Mouse (Mus musculus) adrenal gland, postnatal 25 days (tissue): Measurements from ENCODE around the gene Muc2. TPM values are rescaled to one million over a fixed set of nuclear protein-coding genes. Genes with fewer than 3 reads are reported as not detected.
"Not testable (repeated sequence)": the region's sequence is repeated elsewhere in the genome, so short reads cannot be mapped to it uniquely, and the experiment has no call there.

Experiments used
- DNase-seq: peaks from one replicate; pipeline ENCODE4 v3.0.0; 2021; ENCODE audit warnings: mixed read lengths
- long read RNA-seq: library from polyadenylated mRNA; stranded (forward); transcript quantifications from one replicate; pipeline ENCODE4 v2.0.0, GENCODE M21; 2021
- total RNA-seq: library from RNA; stranded (reverse); gene quantifications from 2 replicates; pipeline ENCODE4 v1.2.3, GENCODE M21; 2021

The Muc2 gene
- total RNA-seq = 0.24 TPM in 1 of 2 replicates, not detected in the other
- long read RNA-seq = 0 reads

DNA sequence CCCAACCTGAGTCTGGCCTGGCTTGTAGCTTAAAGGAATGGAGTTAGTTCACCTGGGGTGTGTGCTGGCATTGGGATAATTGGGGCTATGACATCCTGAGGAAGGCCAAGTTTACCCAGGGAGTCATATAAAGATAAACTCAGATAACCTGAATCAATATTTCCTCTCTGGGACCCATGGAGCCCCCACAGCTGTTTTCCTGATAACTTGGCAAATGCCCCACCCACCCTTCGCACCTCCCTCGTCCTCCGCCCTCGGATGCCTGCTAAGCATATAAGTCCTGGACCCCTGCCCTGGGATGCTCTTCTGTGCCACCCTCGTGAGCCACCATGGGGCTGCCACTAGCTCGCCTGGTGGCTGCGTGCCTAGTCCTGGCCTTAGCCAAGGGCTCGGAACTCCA lies at the start of gene Muc2:
TSS of gene Muc2 (plus strand) at position 301 of the 400 bp plus-strand sequence.
- DNase-seq = no peak

DNA sequence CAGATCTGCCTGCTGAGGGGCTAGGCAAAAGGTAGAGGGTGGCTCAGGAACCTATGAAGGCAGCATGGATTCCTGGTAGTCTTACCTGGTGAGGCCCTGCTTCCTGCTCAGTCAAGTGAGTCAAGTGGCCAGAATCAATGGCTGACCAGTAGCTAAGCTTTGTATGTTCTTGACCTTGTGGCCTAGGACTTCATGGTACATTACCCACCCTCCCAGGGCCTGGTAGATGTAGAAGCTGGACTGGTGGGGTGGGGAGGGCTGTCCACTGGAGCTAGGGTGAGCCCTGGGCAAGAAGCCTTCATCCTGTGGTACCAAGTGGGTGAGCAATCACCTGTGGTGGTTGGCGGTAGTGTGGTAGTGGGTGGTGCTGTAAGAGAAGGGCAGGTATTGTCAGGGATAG lies 47.8 kb upstream of the Muc2 start:
- DNase-seq = no peak

DNA sequence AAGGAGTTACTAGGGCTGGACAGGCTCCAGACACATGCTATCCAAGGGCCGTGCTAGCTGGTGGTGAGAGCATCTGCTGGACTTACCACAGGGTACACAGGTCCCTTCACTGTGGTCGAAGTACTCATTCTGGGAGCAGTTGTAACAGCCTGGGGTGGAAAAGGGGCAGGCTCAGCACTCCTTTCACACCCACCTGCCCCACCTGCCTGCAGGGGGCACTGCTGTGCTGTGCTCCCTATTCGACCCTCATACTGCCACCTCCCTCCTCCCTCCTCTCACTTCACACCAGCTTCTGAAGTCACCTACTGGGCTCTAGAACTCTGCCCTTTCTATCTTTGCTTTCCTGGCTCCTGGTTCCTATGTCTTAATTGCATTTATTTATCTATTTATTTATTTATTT lies 47.0 kb upstream of the Muc2 start:
- peak; percentile 22 for DNase-seq

DNA sequence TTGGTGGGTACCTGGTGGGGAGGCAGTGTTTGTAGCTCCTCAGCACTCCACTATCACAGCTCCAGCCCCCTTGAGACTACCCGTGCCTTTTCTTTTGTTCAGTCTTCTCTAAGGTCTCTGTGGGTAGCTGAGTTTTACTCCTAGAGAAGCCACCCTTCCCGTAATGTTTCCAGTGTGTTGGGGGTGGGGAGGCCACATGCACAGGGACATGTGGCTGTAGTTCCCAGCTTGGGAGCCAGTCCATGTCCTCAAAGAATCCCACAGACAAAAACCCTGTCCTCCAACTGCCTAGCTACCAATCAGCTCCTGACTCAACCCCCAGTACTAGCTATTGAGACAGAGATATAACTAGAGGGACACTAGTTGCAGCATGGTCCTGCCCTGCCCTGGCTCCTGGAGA lies 43.1 kb upstream of the Muc2 start:
- no peak for DNase-seq

DNA sequence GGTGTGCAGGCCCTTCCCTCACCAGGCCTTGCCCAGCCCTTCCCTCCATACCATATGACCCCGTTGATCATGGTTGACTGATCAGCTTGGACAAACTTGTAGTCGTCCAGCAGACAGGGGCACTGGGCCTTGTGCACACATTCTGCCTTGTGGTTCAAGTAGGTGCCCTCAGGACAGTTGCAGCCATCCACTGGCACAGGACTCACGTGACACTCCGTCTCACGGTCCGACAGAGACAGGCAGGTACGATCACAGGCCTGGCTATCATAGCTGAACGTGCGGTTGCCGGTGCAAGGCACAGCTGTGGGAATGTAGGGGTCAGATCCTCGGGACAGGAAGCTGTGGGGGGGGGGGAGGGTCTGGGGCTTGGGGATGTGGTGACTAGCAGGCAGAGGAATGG lies 42.3 kb upstream of the Muc2 start:
- no peak for DNase-seq

DNA sequence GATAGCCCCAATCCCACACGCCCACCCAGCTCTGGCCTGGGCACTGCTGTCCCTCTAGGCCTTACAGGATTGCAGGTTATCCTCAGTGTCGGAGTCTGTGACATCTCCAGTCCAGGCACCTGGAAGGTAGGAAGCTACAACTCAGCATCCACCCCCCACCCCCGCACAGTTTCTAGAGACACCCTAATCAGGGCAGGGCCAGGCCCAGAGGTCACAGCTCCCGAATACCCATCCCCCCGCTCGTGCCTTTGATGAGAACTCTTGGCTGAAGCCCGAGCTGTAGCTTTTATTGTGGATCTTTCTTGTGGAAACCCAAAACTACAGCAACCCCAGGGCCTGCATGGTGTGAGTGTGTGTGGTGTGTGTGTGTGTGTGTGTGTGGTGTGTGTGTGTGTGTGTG lies 37.9 kb upstream of the Muc2 start:
- DNase-seq = no peak

DNA sequence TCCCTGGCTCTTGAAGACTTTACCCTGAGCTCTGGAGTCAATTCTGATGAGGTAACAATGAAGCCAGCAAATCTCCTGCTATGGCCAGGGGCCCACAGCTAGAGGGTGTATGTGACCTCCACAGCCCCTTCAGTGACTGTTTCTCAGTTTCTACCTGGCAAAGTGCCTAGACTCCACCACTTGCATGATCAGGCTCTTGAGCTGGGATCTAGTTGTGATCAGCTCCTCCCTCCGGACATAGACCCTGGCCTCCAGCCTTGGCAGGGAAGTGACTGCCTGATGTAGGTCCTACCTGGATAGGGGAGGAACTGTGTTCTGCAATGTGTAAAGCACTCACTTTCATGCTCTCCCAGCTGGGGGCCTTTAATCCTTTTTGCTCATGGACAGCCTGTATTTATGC lies 29.8 kb upstream of the Muc2 start:
- no peak for DNase-seq

DNA sequence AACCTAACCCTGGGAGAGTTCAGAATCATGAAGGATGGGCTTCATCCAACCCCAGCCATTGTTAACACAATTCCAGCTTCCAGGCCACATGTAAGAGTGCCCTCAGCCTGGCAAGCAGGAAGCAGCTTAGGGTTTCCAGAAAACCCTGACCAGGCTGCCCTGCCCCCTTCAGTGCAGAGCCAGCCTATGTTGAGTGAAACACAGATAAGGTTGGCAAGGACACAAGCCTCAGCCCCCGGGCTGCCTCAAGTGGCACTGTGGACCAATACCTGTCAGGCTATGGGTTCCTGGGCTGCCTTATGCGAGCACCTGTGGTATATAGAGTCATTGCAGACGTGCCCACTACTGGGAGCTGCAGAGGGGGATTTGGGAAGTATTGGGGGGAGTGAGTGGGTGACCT lies 28.7 kb upstream of the Muc2 start:
- DNase-seq = no peak

DNA sequence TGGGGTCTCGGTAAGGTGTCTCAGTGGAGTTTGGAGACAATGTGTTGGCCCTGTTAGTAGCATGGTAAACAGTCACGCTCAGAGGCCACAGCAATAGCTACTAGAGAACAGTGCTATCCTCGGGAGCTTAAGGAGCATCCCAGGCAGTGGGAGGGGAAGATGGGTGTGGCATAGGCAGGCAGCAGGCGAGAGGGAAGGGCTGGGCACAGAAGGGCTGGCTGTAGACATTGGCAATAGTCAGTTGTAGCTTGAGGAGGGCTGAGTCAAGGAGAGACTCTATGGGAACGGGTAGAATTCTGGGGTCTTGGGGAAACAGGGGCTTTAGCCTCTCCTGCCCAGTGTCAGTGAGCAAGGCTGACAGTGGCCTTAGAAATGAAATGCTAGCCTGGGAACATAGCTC lies 27.9 kb upstream of the Muc2 start:
- DNase-seq = no peak

DNA sequence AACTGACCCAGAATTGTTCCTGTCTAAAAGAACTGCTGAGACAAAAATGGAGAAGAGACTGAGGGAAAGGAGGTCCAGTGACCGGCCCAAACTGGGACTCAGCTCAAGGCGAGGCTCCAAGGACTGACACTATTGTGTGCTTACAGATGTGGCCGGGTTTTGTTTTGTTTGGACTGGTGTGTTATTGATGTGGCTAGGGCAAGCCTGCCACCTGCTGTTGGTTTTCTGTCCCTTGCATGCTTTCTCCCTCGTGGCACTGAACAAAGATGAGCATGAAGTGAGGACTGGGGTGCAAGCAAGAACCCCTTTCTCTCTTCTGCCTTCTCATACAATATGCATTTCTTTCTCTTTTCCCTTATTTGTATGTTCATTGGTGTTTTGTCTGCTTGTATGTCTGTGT lies 23.9 kb upstream of the Muc2 start:
- DNase-seq = peak; percentile 40

DNA sequence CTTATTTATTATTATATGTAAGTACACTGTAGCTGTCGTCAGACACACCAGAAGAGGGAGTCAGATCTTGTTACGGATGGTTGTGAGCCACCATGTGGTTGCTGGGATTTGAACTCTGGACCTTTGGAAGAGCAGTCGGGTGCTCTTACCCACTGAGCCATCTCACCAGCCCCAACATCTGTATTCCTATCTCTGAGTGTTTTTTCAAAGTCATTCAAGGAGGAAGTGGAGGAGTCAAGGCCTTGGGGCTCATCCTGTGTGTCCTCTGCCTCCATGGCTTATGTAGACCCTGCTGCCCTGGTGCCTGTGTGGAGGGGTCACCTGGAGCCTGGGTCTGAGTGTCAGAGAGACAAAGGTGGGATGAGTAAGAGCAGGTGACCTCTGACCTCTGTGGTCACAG lies 21.0 kb upstream of the Muc2 start:
- DNase-seq = not testable (repeated sequence)

DNA sequence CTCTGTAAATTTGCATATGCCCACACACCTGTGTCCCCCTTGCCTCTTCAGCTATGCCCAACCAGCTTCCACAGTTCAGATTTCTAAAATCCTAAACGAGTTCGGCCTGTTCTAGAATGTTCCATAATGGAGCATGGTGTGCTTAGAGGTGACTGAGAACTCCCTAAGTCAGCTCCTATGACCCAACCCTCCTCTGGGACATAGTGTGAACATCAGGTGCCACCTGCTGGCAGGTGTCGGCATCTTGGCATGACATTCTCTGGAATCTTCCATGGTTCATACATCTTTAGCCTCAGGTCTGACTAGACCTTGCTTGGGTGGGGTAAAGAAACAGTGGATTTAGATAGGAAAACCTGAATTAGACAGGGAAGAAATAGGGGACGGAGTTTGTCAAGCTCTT lies 19.1 kb upstream of the Muc2 start:
- DNase-seq = no peak

DNA sequence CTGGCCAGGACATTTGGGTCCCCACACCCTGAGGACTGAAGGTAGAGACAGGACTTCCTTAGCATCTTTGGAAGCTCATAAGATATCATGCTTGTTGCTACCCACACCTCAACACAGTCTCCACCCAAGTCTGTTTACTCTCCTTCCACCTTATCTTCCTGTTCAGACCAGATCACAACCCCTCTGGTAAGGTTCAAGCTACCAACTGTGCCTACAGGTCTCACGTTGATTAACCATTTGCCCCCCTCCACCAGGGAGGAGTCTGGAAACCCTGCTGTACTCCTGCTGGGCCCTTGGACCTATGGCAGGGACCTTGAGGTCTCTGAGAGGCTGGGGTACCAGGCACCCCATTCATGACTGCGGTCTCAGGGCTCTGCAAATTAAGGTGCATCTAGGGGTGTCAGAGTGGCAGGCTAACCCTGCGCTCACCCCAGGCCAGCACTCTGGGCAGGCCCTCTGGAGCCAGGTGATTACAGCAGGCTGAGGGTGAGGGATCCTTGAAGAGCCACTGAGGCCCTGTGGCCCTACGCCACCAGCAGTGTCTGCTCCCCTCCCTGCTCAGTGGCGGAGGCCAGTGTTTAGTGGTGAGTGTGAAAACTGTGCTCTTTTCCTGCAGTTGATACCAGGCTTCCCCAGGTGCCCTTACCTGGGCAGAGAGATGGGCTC lies 18.4 kb upstream of the Muc2 start:
- DNase-seq = no peak

DNA sequence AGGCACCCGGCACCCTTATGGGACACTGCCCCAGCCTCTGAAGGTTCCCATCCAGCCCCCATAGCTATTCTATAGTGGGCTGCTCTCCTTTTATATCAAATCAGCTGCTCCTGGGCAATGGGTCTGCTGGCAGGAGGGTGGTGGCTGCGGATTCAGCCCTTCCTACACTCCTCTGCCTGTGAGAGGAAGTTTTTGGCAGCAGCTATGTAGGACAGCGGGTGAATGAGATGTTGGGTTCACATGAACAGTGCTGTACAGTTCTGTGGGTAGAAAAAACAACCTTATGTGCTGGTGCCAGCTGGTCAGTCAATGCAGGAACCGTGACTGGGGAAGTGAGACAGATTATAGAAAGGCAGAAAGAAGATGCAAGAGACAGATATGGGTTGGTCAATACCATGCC lies 11.2 kb upstream of the Muc2 start:
- DNase-seq = no peak

DNA sequence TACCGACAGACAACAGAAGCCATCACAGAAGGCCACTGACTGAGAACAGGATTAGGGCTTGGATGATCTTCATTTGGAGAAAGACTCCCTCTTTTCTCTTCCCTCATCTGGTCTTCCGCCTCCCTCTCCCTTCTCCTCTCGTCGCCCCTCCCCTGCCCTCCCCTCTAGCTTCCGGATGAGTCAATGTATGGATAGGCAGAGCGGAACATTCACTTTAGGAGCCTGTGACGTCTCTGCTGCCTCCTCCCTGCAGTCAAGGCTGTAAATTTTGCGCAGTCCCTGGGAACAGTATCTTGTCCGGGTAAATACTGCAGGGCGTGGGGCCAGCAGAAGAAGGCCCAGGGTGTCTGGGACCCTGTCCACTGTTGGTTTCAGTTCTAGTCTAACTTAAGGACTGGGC lies 2.8 kb upstream of the Muc2 start:
- DNase-seq = no peak

DNA sequence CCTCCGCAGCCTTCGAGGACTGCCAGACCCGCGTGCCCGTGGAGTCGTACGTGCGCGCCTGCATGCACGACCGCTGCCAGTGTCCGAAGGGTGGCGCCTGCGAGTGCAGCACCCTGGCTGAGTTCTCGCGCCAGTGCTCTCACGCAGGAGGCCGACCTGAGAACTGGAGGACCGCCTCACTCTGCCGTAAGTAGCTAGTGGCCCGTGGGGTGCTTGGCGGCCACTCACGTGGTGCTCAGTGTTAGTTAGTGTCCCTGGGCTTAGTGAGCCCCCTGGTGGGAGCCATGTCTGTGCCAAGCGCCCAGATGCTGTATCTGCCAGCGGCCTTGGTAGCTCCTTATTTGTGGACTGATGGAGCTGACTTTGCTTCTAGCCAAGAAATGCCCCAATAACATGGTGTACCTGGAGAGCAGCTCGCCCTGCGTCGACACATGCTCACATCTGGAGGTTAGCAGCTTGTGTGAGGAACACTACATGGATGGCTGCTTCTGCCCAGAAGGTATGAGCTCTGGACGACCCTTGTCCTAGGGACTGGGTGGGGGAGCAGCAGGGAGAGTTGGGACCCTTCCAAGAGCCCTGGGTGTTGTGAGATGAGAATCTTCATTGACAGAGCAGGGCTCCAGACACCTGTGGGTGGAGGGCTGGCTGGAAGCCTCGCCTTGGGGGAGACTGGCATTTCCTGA lies 3.6 kb downstream of the Muc2 start:
- DNase-seq = peak; percentile 17

DNA sequence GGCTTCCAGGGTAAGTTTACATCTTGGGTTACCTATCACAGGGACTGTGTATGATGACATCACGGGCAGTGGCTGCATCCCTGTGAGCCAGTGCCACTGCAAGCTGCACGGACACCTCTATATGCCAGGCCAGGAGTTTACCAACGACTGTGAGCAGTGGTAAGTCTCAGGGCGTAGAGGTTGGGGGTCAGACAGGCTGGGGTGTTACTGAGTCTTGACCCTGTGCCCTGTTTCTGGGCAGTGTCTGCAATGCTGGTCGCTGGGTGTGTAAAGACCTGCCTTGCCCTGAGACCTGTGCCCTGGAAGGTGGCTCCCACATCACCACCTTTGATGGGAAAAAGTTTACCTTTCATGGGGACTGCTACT lies 4.1 kb downstream of the Muc2 start:
- DNase-seq = no peak

DNA sequence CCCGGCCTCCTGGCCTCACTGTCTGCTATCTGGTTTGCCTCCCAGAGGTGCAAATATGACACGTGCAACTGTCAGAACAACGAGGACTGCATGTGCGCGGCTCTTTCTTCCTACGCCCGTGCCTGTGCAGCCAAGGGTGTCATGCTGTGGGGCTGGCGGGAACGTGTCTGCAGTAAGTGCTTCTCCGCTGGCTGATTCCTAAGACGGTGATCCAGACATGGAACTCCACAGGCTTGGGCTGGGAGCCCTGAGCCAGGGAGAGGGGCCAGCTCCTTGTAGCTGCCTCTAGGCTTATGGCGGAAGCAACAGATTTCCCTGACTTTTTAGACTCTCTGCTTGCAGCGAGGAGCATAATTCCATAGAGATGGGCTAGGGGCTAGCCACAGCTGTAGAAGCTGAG lies 6.4 kb downstream of the Muc2 start:
- DNase-seq = no peak

DNA sequence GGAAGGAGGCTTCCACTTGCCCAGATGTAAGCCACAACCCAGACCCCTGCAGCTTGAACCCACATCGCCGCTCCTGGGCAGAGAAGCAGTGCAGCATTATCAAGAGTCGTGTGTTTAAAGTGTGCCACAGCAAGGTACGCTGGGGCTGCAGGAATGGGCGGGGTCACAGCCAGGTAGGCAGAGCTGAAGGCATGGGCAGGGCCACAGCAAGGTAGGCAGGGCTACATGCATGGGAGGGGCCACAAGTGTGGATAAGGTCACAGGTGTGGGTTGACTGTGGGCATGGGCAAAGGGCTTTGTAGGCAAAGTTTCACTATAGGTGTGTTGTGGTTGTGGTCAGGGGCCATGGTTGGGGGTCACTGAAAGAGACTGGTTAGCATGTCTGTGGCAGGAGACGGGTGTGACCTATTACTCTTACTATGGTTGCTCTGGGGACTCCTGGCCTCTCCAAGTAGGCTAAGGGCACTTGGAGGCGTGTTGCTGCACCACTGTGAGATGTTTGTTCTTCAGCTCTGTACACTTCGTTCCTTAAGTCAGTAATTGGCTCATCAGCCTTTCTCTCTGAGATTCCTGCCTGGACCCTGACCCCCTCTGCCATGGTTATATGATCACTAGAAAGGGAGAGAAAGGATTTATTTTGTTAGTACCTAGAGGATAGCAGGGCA lies 9.5 kb downstream of the Muc2 start:
- no peak for DNase-seq

DNA sequence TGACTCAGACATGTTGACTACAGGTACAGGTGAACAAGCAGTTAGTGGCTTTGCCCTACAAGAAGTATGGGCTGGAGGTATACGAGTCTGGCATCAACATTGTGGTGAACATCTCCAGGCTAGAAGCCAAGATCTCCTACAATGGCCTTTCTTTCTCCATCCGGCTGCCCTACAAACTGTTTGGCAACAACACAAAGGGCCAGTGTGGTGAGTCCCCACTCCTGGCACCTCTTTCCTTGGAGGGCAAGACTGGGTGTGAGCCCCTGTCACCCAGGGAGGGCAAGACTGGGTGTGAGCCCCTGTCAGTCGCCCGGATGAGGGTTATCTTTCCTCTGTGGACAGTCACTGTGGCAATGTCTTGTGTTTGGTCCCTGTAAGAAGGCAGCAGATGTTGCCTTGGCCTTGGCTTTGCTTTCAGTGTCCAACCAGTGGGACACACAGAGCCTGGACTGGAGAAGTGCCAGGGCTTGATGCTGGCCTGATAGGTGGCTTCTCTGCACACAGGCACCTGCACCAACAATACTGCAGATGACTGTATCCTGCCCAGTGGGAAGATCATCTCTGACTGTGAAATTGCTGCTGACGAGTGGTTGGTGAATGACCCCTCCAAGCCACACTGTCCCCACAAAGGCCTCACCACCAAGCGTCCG lies 57.4 kb downstream of the Muc2 start:
- DNase-seq = no peak

DNA sequence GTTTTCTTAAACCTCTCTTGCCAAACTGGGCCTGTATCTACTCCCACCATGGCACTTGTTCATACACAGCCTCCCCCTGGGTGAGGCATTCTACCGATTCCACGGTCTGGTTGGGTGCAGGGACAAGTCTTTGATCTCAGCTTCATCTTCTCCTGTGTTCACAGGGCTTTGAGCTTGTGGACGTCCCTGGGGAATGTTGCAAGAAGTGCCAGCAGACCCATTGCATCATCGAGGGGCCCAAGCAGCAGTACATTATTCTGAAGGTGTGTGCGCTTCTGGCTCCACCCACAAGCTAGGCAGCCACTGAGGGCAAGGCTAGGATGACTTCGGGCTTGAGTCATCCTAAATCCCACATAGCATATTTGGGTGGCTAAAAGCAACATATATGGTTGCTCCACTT lies 62.4 kb downstream of the Muc2 start:
- DNase-seq = no peak

DNA sequence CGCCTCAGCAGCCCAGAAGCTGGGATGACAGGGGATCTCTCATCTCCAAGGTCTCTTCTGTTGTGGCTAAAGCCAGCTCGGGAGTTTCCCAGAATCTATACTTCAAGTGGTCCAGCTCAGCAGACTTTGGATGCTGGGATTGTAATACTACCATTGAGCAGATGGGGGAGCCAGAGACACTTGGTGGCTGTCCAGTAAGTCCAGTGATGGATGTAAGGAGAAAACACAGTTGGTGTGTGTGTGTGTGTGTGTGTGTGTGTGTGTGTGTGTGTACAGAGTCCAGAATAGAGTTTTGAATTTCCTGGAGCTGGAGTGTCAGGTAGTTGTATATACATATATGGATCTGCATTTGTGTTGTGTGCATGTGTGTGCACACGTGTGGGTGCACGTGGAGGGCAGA lies 65.7 kb downstream of the Muc2 start:
- peak; percentile 53 for DNase-seq

DNA sequence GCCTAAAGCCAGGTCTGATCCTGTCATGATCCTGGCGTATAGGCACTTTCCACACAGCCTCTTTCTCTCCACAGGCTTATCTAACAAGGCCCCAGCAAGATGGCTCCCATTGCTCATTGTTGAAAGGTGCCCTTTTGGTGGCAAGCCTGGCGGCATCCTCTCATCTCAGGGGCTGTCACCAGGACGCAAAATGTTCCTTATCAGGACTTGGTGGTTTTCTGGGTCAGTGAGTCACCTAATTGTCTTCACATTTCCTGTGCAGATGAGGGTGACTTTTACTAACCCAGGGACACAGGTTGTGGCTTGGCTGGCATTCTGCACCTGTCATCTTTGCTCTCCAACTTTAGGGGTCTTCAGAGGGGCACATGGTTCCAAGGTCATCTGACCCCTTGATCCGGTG lies 68.2 kb downstream of the Muc2 start:
- DNase-seq = no peak
